Mouse (Mus musculus) stomach, postnatal 0 days (tissue): ENCODE data around the gene Mknk1. TPM values are rescaled to one million over a fixed set of nuclear protein-coding genes. Genes with fewer than 3 reads are reported as not detected.
A peak's percentile ranks its signal among the peaks of the same experiment; 100 is the strongest.

ENCODE experiments used
- ATAC-seq: fragments of 200-750 bp; cut with Nextera tagmentation; 2 replicates; pipeline ENCODE4 v1.8.0; 2017; ENCODE audit not compliant: low FRiP score, low TSS enrichment
- DNase-seq: peaks from one replicate; pipeline ENCODE4 v3.0.0-alpha.2; 2016; ENCODE audit warnings: low spot score
- H3K27ac ChIP-seq: fragments of 300-500 bp; sonication (generic); replicated peaks from 2 replicates; pipeline ENCODE4 v1.5.1; 2014; ENCODE audit warnings: mild to moderate bottlenecking, control low read depth
- H3K27me3 ChIP-seq: fragments of 300-500 bp; sonication (generic); 2 replicates; pipeline ENCODE4 v1.6.1; 2014; ENCODE audit warnings: low read length; ENCODE audit not compliant: control insufficient read depth, insufficient read depth
- H3K36me3 ChIP-seq: fragments of 300-500 bp; sonication (generic); 2 replicates; pipeline ENCODE4 v1.6.1; 2014; ENCODE audit warnings: low read length, mixed read lengths; ENCODE audit not compliant: control insufficient read depth, insufficient read depth
- H3K4me1 ChIP-seq: fragments of 300-500 bp; sonication (generic); replicated peaks from 2 replicates; pipeline ENCODE4 v1.6.1; 2014; ENCODE audit warnings: antibody characterized with exemption; ENCODE audit not compliant: control insufficient read depth, insufficient read depth
- H3K4me2 ChIP-seq: fragments of 300-500 bp; sonication (generic); replicated peaks from 2 replicates; pipeline ENCODE4 v1.6.1; 2014; ENCODE audit warnings: low read depth, mild to moderate bottlenecking, control low read depth, moderate library complexity
- H3K4me3 ChIP-seq: fragments of 300-500 bp; sonication (generic); 2 replicates; pipeline ENCODE4 v1.5.1; 2014; ENCODE audit warnings: low read depth, low read length, control low read depth
- H3K9ac ChIP-seq: fragments of 300-500 bp; sonication (generic); 2 replicates; pipeline ENCODE4 v1.6.1; 2014; ENCODE audit warnings: mild to moderate bottlenecking, low read length, control low read depth, mixed read lengths
- H3K9me3 ChIP-seq: fragments of 300-500 bp; sonication (generic); 2 replicates; pipeline ENCODE4 v1.6.1; 2016; ENCODE audit warnings: low read length; ENCODE audit not compliant: control insufficient read depth
- CTCF ChIP-seq: IDR thresholded peaks from 2 replicates; pipeline ENCODE4 v1.5.1; 2016; ENCODE audit warnings: antibody characterized with exemption, low read depth, mild to moderate bottlenecking, moderate library complexity
- EP300 ChIP-seq: optimal IDR thresholded peaks from 2 replicates; pipeline ENCODE3; 2016; ENCODE audit warnings: antibody characterized with exemption
- WGBS: fragments of 180-500 bp; shearing (Covaris S2); extraction: QIAGEN DNeasy Blood & Tissue Kit; methylation state at CpG from one replicate; pipeline ENCODE4 v1.1.7; 2014; 5-methylcytosine and 5-hydroxymethylcytosine counted together
- polyA plus RNA-seq: library from polyadenylated mRNA; unstranded; fragments of >200 nt; fragmentation: Nextera tagmentation; extraction: Ambion mirVana; gene quantifications from 2 replicates; pipeline ENCODE4 v1.2.1, GENCODE M21; 2015

The Mknk1 gene
- polyA plus RNA-seq, 1 experiment from 2014 or later: 11.6 TPM

DNA sequence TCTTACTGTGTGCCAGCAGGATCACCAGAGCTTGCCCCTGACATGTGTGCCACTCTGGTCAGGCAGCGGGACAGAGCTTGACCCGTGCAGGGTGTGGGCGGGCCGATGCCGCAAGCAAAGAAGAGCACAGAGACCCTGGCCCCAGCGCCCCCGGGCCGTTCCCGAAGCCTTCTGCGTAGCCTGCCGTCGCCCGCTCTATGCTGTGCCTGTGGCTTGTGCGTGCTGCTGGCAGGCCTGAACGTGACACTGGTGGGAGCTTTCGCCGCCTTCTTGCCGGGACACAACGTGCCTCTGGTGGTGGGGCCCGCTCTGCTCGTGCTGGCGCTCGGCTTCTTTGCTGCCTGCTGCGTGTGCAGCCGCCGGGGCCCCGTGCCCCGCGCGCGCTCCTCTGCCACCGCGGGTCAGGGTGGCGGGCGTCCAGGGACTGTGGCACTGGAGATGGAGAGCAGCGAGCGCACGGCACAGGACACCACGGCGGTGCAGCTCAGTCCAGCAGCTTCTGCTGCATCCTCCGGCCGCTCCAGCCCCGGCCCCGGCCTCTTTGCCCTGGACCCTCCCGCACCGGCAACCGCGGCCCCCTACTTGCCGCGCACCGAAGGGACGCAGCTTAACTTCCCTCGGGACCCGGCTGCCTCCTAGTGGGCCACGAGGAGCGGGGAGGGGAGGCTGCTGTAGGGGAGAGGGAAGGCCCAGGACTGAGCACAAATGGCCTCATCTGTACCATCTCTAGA lies 59.1 kb downstream of the Mknk1 start:
- H3K9me3 ChIP-seq: no peaks in the 10 kb centered on the region
- H3K9ac ChIP-seq: no peak overlapping the region
- no peaks in the 10 kb centered on the region for H3K36me3 ChIP-seq
- no peaks in the 10 kb centered on the region for H3K4me1 ChIP-seq
- peak overlapping the region; percentile 15; the same call in 1 of the 2 replicates for H3K4me3 ChIP-seq
- no peak overlapping the region for H3K27ac ChIP-seq
- peaks cover 6% of the 10 kb centered on the region; the same call in 1 of the 2 replicates for H3K27me3 ChIP-seq
- TF ChIP-seq CTCF (peak; percentile 50), EP300 (no peak)
- peak overlapping the region; percentile 52 for H3K4me2 ChIP-seq
- DNase-seq (peak; percentile 29), ATAC-seq (no peak; the same call in none of the 2 replicates)
- WGBS: under 1% methylated on average over 53 of the region's 56 CpGs

DNA sequence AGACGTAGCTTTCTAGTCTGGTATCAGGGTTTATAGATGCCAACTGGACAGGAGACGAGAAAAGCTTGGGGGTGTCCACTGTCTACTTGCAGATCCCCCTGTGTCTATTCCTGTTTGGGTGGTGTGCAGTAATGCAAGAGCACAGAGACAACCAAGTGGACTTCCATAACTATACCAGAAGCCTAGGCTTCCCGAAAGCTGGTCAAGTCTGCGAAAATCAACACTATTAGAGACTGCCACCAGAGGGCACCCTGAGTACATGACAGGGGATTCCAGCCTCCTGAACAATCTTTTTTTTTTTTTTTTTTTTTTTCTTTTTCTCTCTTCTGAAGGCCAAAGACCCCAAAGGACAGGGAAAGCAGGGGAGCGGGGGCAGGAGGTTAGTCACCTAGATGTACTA lies 63.8 kb downstream of the Mknk1 start:
- TF ChIP-seq CTCF (peak; percentile 90), EP300 (no peak)
- peaks cover 3% of the 10 kb centered on the region; the same call in 1 of the 2 replicates for H3K27me3 ChIP-seq
- no peak overlapping the region for H3K27ac ChIP-seq
- H3K36me3 ChIP-seq: no peaks in the 10 kb centered on the region
- no peaks in the 10 kb centered on the region for H3K4me1 ChIP-seq
- 18% methylated on average over 5 of the region's 5 CpGs for whole genome bisulfite sequencing
- peak; percentile 83 for DNase-seq
- ATAC-seq: no peak
- H3K9me3 ChIP-seq: no peaks in the 10 kb centered on the region
- H3K4me3 ChIP-seq: no peak overlapping the region
- no peak overlapping the region for H3K4me2 ChIP-seq
- no peak overlapping the region for H3K9ac ChIP-seq

DNA sequence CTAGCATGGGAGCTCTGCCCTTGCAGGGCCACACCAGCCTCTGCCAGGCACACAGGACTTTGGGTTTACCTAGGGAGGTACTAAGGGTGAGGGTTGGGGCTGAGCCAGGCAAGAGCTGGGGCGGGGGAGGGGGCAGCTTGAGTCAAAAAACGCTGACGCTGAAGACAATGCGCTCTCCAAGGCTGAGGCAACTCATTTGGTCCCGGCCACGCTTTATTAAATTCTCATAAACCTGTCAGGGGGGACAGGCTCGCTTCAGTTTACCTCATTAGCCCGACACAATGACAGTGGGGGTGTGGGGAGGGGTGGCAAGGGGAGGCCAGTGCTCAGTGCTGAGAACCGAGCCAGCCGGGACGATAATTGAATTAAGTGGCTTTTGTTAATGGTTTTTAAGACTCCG lies 65.4 kb downstream of the Mknk1 start:
- TF ChIP-seq EP300 (no peak), CTCF (no peak)
- no peak overlapping the region for H3K4me2 ChIP-seq
- H3K9ac ChIP-seq: no peak overlapping the region
- H3K36me3 ChIP-seq: no peaks in the 10 kb centered on the region
- H3K9me3 ChIP-seq: no peaks in the 10 kb centered on the region
- ATAC-seq (peak; percentile 43; the same call in 1 of the 2 replicates), DNase-seq (peak; percentile 40)
- no peak overlapping the region for H3K4me3 ChIP-seq
- no peak overlapping the region for H3K27ac ChIP-seq
- WGBS: 20% methylated on average over 12 of the region's 12 CpGs
- H3K4me1 ChIP-seq: no peaks in the 10 kb centered on the region
- no peaks in the 10 kb centered on the region for H3K27me3 ChIP-seq

DNA sequence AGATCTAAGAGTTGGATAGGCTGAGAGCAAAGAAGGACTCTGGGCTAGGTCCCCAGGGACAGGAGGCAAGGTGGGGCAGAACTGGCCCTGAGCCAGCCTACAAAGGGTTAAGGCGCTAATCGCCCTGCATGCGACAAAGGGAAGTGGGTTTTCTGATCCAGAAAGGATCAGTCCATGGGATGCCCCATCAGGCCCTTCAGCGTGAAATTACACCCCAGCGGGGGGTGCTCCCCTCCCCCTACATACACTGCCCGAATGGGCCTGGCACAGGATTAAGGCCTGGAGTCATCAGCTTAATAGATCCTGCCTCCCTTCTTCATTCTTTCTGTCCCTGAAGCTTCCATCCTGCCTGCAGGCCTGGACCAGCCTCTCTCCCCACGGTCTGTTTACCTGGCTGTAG lies 66.7 kb downstream of the Mknk1 start:
- WGBS: 26% methylated on average over 7 of the region's 7 CpGs

DNA sequence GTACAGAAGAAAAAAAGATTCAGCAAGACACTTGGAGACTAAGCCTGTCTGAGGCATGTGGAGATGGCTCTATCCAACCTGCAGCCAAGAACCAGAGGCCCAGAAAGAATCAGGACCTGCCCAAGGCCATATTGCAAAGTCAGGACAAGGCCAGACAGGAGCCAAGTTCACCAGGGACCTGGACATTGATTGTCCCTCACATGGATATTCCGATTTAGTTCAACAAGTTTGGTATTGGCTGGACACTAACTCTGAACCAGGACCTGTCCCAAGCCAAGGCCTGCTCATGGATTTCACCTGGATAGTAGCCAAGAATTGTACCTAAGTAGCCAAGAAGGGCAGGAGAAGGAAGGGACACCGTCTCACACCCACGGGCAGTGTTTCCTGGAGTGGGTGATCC lies 67.8 kb downstream of the Mknk1 start:
- Histone ChIP-seq H3K27ac (no peak overlapping the region), H3K36me3 (no peaks in the 10 kb centered on the region), H3K4me3 (no peak overlapping the region), H3K4me2 (no peak overlapping the region), H3K9ac (no peak overlapping the region), H3K27me3 (no peaks in the 10 kb centered on the region), H3K9me3 (no peaks in the 10 kb centered on the region), H3K4me1 (no peaks in the 10 kb centered on the region)
- DNase-seq (no peak), ATAC-seq (no peak)
- WGBS: 80% methylated on average over 3 of the region's 3 CpGs
- TF ChIP-seq CTCF: no peak
- TF ChIP-seq EP300: no peak

More for the DNA sequence above, 66.7 kb downstream of the Mknk1 start:
- H3K9me3 ChIP-seq: no peaks in the 10 kb centered on the region
- no peak overlapping the region for H3K4me3 ChIP-seq
- no peak for TF ChIP-seq CTCF
- no peak for TF ChIP-seq EP300
- ATAC-seq (no peak), DNase-seq (no peak)
- no peaks in the 10 kb centered on the region for H3K27me3 ChIP-seq
- no peaks in the 10 kb centered on the region for H3K36me3 ChIP-seq
- no peaks in the 10 kb centered on the region for H3K4me1 ChIP-seq
- H3K27ac ChIP-seq: no peak overlapping the region
- H3K4me2 ChIP-seq: no peak overlapping the region
- no peak overlapping the region for H3K9ac ChIP-seq

DNA sequence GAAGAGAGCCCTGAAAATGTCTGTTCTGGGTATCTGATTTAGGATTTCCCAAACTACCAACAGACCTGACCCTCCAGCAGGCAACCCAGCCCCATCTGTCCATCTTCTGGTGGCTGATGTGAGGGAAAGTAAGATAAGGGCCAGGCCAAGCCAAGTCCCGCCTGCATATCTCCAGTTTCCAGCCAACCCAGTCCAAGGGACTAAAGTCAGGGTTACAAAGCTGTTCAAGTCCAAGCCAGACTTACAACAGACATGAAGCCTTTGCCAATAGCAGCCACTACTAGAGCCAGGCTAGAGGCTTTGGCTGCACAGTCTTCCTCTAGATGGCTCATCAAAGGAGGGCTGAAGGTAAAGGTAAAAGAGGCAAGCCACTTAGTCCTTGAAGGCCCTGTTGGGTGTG lies 69.0 kb downstream of the Mknk1 start:
- no peaks in the 10 kb centered on the region for H3K27me3 ChIP-seq
- no peak overlapping the region for H3K4me3 ChIP-seq
- no peaks in the 10 kb centered on the region for H3K36me3 ChIP-seq
- H3K4me1 ChIP-seq: no peaks in the 10 kb centered on the region
- H3K9ac ChIP-seq: no peak overlapping the region
- TF ChIP-seq EP300: no peak
- no peak for TF ChIP-seq CTCF
- H3K27ac ChIP-seq: no peak overlapping the region
- DNase-seq (no peak), ATAC-seq (no peak)
- no peaks in the 10 kb centered on the region for H3K9me3 ChIP-seq
- 52% methylated on average over 1 of the region's 1 CpGs for WGBS
- H3K4me2 ChIP-seq: no peak overlapping the region
